Mouse (Mus musculus) stomach, embryonic 16.5 days (tissue): Measurements from ENCODE around the gene Xkrx. TPM values are rescaled to one million over a fixed set of nuclear protein-coding genes. Genes with fewer than 3 reads are reported as not detected.

Experiments used
- ATAC-seq: fragments of 200-750 bp; cut with Nextera tagmentation; 2 replicates; pipeline ENCODE4 v1.8.0; 2017; ENCODE audit warnings: moderate number of reproducible peaks, moderate TSS enrichment; ENCODE audit not compliant: insufficient read depth, low FRiP score
- H3K27ac ChIP-seq: fragments of 300-500 bp; sonication (generic); 2 replicates; pipeline ENCODE4 v1.5.1; 2014; ENCODE audit warnings: low read length
- H3K27me3 ChIP-seq: fragments of 300-500 bp; sonication (generic); 2 replicates; pipeline ENCODE4 v1.6.1; 2014; ENCODE audit warnings: low read length, control low read depth, mixed read lengths; ENCODE audit not compliant: control insufficient read depth, insufficient read depth
- H3K36me3 ChIP-seq: fragments of 300-500 bp; sonication (generic); 2 replicates; pipeline ENCODE4 v1.6.1; 2014; ENCODE audit warnings: low read length; ENCODE audit not compliant: control insufficient read depth, insufficient read depth
- H3K4me1 ChIP-seq: fragments of 300-500 bp; sonication (generic); 2 replicates; pipeline ENCODE4 v1.6.1; 2014; ENCODE audit warnings: low read length, control low read depth, mixed read lengths; ENCODE audit not compliant: control insufficient read depth, insufficient read depth
- H3K4me2 ChIP-seq: fragments of 300-500 bp; sonication (generic); 2 replicates; pipeline ENCODE4 v1.6.1; 2014; ENCODE audit warnings: low read depth, low read length, mixed read lengths
- H3K4me3 ChIP-seq: fragments of 300-500 bp; sonication (generic); replicated peaks from 2 replicates; pipeline ENCODE4 v1.5.1; 2014; ENCODE audit warnings: mild to moderate bottlenecking, low read length
- H3K9ac ChIP-seq: fragments of 300-500 bp; sonication (generic); 2 replicates; pipeline ENCODE4 v1.6.1; 2014; ENCODE audit warnings: low read length
- H3K9me3 ChIP-seq: fragments of 300-500 bp; sonication (generic); replicated peaks from 2 replicates; pipeline ENCODE4 v1.6.1; 2016; ENCODE audit warnings: low read length, control low read depth; ENCODE audit not compliant: control insufficient read depth
- WGBS: fragments of 180-500 bp; shearing (Covaris S2); extraction: QIAGEN DNeasy Blood & Tissue Kit; methylation state at CpG from one replicate; pipeline ENCODE4 v1.1.7; 2014; 5-methylcytosine and 5-hydroxymethylcytosine counted together
- polyA plus RNA-seq: library from polyadenylated mRNA; unstranded; fragments of >200 nt; fragmentation: Nextera tagmentation; extraction: Ambion mirVana; gene quantifications from 2 replicates; pipeline ENCODE4 v1.2.1, GENCODE M21; 2015

Gene Xkrx
- polyA plus RNA-seq, 1 experiment from 2014 or later: 0.22 TPM

- 48% methylated on average over 7 of the region's 7 CpGs for WGBS
- H3K36me3 ChIP-seq: no peaks in the 10 kb centered on the region
- no peak for ATAC-seq
- H3K27ac ChIP-seq: no peak overlapping the region
- no peaks in the 10 kb centered on the region for H3K9me3 ChIP-seq
- no peak overlapping the region for H3K4me3 ChIP-seq
- H3K9ac ChIP-seq: no peak overlapping the region
- H3K4me2 ChIP-seq: no peak overlapping the region
- no peaks in the 10 kb centered on the region for H3K27me3 ChIP-seq
- H3K4me1 ChIP-seq: no peaks in the 10 kb centered on the region
These were observed 3.7 kb downstream of the Xkrx start for GRCm38 (mm10) chrX:134158151-134158550.

DNA sequence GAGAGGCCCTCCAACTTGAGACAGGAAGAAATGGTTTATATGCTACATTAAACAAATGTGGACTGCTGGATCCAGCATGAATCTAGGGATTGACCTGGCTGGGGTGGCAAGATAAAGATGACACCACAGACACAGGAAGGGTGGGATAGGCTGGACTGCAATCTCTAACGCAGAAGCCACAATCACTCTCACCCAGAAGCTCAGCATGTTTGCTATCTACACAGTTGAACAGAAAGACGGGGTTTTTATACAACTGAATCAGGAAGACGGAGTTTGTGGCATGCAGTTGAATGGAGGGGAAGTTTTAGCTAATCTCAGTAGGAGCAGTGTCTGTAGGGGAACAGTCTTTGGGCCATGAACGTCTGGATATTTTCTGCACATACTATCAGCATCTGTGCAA, 19.9 kb downstream of the Xkrx start:
- Histone ChIP-seq H3K4me3 (no peak overlapping the region), H3K4me1 (no peaks in the 10 kb centered on the region), H3K4me2 (no peak overlapping the region), H3K9me3 (no peaks in the 10 kb centered on the region), H3K36me3 (no peaks in the 10 kb centered on the region), H3K9ac (no peak overlapping the region), H3K27ac (no peak overlapping the region), H3K27me3 (no peaks in the 10 kb centered on the region; the same call in 1 of the 2 replicates)
- 72% methylated on average over 4 of the region's 4 CpGs for WGBS
- ATAC-seq: no peak

- no peak overlapping the region for H3K9ac ChIP-seq
- no peak overlapping the region for H3K27ac ChIP-seq
- no peaks in the 10 kb centered on the region; the same call in 1 of the 2 replicates for H3K27me3 ChIP-seq
- no peak for ATAC-seq
- H3K9me3 ChIP-seq: no peaks in the 10 kb centered on the region
- no peaks in the 10 kb centered on the region for H3K36me3 ChIP-seq
- no peaks in the 10 kb centered on the region for H3K4me1 ChIP-seq
- no peak overlapping the region for H3K4me2 ChIP-seq
- H3K4me3 ChIP-seq: no peak overlapping the region
- WGBS: 65% methylated on average over 1 of the region's 1 CpGs
These were observed 20.3 kb downstream of the Xkrx start for GRCm38 (mm10) chrX:134141551-134141950.

GRCm38 (mm10) chrX:134140024-134140423, 21.9 kb downstream of the Xkrx start:
- Histone ChIP-seq H3K4me2 (no peak overlapping the region), H3K27me3 (no peaks in the 10 kb centered on the region; the same call in 1 of the 2 replicates), H3K36me3 (no peaks in the 10 kb centered on the region), H3K27ac (no peak overlapping the region), H3K4me1 (no peaks in the 10 kb centered on the region), H3K9me3 (no peaks in the 10 kb centered on the region), H3K9ac (no peak overlapping the region), H3K4me3 (no peak overlapping the region)
- WGBS: 66% methylated on average over 6 of the region's 6 CpGs
- no peak for ATAC-seq

- no peaks in the 10 kb centered on the region for H3K36me3 ChIP-seq
- ATAC-seq: no peak
- no peak overlapping the region for H3K9ac ChIP-seq
- H3K27ac ChIP-seq: no peak overlapping the region
- WGBS: 42% methylated on average over 3 of the region's 3 CpGs
- no peaks in the 10 kb centered on the region for H3K4me1 ChIP-seq
- no peak overlapping the region for H3K4me2 ChIP-seq
- H3K4me3 ChIP-seq: no peak overlapping the region
- H3K9me3 ChIP-seq: no peaks in the 10 kb centered on the region
- H3K27me3 ChIP-seq: no peaks in the 10 kb centered on the region; the same call in 1 of the 2 replicates
These were observed 28.1 kb downstream of the Xkrx start for GRCm38 (mm10) chrX:134133821-134134220.

GRCm38 (mm10) chrX:134132295-134132694, 29.6 kb downstream of the Xkrx start:
- peaks cover 2% of the 10 kb centered on the region; the same call in 1 of the 2 replicates for H3K27me3 ChIP-seq
- no peak overlapping the region for H3K27ac ChIP-seq
- H3K4me3 ChIP-seq: no peak overlapping the region
- ATAC-seq: no peak
- no peaks in the 10 kb centered on the region for H3K36me3 ChIP-seq
- no peak overlapping the region for H3K4me2 ChIP-seq
- H3K9ac ChIP-seq: no peak overlapping the region
- no peaks in the 10 kb centered on the region for H3K9me3 ChIP-seq
- no peaks in the 10 kb centered on the region for H3K4me1 ChIP-seq
- WGBS: 27% methylated on average over 5 of the region's 5 CpGs

GRCm38 (mm10) chrX:134128549-134128948, 33.3 kb downstream of the Xkrx start:
- no peak overlapping the region for H3K9ac ChIP-seq
- H3K36me3 ChIP-seq: no peaks in the 10 kb centered on the region
- no peak overlapping the region for H3K4me2 ChIP-seq
- H3K27me3 ChIP-seq: 0 out of 2 replicates have a peak, but pooled peaks cover 2% of the 10 kb centered on the region
- ATAC-seq: no peak
- no peak overlapping the region for H3K4me3 ChIP-seq
- H3K4me1 ChIP-seq: no peaks in the 10 kb centered on the region
- H3K9me3 ChIP-seq: no peaks in the 10 kb centered on the region
- 82% methylated on average over 3 of the region's 3 CpGs for WGBS
- no peak overlapping the region for H3K27ac ChIP-seq

DNA sequence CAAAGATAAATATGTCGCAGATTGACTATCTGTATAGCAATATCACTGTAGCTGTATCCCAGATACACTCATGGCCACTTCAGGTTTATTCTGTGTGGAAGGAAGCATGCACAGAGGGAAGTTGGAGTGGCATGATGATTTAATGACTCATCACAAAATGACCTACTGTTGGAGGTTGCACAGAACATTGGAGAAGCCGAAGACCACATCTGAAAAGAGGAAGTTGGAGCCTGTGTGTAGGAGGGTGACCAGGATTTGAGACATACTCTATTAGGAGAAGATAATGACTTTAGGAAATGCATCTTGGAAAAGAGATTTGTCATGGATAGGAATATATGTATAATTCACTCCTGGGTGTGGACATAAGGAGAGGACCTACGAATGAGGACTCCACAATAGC, 45.5 kb downstream of the Xkrx start:
- no peak overlapping the region for H3K4me3 ChIP-seq
- no peaks in the 10 kb centered on the region for H3K27me3 ChIP-seq
- no peaks in the 10 kb centered on the region for H3K4me1 ChIP-seq
- no peaks in the 10 kb centered on the region for H3K9me3 ChIP-seq
- H3K4me2 ChIP-seq: no peak overlapping the region
- no peak for ATAC-seq
- WGBS: 63% methylated on average over 3 of the region's 3 CpGs
- H3K27ac ChIP-seq: no peak overlapping the region
- no peaks in the 10 kb centered on the region for H3K36me3 ChIP-seq
- H3K9ac ChIP-seq: no peak overlapping the region

DNA sequence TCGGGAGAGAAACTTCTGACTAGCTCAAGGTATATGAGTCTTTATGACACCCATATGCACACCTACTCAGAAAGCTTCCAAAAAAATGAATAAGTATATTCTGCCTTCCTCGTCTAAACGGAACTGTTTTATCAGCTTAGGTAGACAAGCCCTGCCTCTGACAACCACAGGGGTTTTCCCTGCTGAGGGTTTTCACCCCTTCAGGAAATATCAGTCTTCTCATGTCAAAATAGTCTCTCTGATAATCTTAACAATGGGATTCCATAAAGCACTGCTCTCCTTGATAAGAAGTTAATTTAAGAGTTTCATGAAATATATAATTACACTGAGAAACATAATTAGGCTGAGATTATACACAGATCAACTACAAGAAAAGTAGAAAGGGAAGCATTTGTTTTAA, 50.1 kb downstream of the Xkrx start:
- Histone ChIP-seq H3K27ac (no peak overlapping the region), H3K4me3 (no peak overlapping the region), H3K4me2 (no peak overlapping the region), H3K9ac (no peak overlapping the region), H3K36me3 (no peaks in the 10 kb centered on the region), H3K9me3 (no peaks in the 10 kb centered on the region), H3K4me1 (no peaks in the 10 kb centered on the region), H3K27me3 (no peaks in the 10 kb centered on the region)
- ATAC-seq: no peak
- 56% methylated on average over 3 of the region's 3 CpGs for WGBS

DNA sequence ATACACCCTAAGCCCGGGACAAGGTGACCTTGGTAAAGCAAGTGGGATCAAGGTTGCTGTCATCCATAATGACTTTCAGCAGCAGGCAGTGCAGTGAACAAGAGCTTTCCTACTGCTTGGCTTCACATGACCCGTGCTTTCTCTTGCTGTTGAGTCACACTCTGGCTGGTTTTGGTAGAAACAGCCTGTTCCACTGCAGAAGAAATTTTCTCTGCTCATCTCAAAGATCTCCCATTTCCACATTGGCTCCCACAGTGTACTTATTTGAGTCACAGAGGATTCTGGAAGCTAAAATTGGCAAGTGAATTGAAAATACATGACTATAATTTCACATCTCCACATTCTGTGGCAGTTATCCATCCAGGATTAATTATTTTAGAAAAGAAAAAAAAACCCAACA, 59.2 kb downstream of the Xkrx start:
- Histone ChIP-seq H3K27me3 (no peaks in the 10 kb centered on the region), H3K36me3 (no peaks in the 10 kb centered on the region), H3K9ac (no peak overlapping the region), H3K9me3 (no peaks in the 10 kb centered on the region), H3K4me2 (no peak overlapping the region), H3K27ac (no peak overlapping the region), H3K4me3 (no peak overlapping the region), H3K4me1 (no peaks in the 10 kb centered on the region)
- 63% methylated on average over 2 of the region's 2 CpGs for whole genome bisulfite sequencing
- ATAC-seq: no peak
